Mouse (Mus musculus) heart, adult 9 months (tissue): ENCODE data around the gene Rftn2.

Experiments used
- DNase-seq, 2 experiments: peaks; one replicate each; pipeline ENCODE4 v3.0.0; 2022; ENCODE audit warnings: low spot score in 2 of 2

Gene Rftn2

GRCm38 (mm10) chr1:55211081-55211480, 15.5 kb downstream of the Rftn2 start:
- DNase-seq = no peak

DNA sequence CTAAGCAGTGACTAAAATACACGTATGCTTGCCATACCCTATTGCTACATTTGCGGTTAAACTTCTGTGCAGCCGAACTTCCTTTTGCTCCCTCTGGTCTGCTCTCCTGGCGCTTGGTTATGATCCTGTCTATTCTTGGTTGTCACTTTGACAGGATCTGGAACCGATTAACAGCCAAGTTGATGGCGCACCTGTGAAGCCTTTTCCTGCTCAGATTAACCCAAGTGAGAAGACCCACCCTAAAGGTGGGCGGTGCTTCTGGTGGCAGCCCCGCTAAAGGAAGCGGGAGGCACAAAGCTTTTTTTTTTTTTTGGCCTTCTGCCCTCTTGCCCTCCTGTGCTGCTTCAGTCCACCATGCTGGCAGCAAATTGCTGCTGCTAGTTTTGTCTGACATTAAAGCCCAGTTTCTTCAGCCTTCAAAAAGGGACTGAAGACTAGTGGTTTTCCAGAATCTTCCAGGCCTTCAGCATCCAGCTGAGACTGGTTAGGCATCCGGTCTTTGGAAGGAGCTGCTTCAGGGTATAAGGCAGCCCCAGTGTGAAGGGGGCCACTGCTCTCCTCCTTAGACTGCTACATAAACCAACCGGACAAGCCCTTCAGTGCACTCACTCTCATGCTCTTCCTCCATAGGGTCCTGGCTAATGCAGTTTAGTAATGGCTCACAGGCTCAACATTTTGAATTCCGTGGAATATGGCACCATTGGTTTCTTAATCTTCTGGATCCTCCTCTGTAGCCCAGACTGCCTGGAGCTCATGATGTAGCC, 16.2 kb downstream of the Rftn2 start:
- peak in 1 of 2 experiments; percentile 12 for DNase-seq

DNA sequence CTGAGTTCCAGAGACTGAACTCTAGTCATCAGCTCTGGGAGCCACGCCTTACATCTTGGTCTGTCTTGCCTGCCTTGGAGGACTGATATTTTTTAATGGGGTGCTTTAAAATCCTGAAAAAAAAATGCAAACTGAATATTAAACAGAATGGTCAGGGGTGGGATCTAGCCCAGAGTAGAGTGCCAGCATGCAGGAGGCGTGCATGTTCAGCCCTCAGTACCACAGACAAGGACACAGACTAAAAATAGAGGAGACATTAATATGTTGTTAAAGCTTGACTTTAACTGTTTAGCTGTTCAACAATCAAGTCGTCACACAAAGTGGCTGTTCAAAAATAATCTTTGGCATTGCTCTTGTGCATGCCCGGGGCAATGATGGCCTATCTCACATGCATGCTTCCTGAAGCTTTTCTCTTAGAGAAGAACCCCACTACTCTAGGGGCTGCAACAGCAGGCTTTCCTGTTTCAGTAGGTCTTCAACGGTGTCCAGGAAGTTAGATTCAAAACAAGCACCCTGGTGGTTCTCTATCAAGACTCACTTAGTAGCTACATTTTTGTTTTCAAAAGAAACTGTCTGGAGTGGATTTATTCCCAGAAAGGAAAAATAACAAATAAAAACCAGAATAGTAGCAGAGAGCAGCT, 18.0 kb downstream of the Rftn2 start:
- DNase-seq = no peak

- DNase-seq = no peak
These were observed 19.0 kb downstream of the Rftn2 start for GRCm38 (mm10) chr1:55207561-55207960.

GRCm38 (mm10) chr1:55205808-55206327, 20.7 kb downstream of the Rftn2 start:
- DNase-seq = no peak

- peak; percentile 74 to 79 for DNase-seq
These were observed 24.5 kb downstream of the Rftn2 start for GRCm38 (mm10) chr1:55201850-55202752.

DNA sequence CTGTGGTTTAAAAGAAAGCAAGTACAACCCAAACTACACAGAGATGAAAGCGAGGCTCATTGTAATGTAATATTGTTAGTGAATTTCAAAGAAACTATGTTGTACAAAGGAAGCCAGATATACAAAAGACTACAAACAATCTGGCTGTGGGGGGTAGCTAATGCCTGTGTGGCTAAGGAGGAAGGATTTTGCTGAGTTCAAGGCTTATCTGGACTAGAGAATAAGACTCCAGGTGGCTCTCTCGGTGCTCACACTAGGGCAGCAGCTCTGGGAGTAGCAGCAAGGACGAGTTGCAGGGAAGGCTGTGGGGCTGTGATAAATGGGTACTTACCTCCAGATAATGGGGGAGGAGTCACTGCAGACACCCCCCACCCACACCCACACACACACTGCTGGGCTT, 27.9 kb downstream of the Rftn2 start:
- DNase-seq = no peak

- no peak for DNase-seq
These were observed 30.1 kb downstream of the Rftn2 start for GRCm38 (mm10) chr1:55196327-55197003.

DNA sequence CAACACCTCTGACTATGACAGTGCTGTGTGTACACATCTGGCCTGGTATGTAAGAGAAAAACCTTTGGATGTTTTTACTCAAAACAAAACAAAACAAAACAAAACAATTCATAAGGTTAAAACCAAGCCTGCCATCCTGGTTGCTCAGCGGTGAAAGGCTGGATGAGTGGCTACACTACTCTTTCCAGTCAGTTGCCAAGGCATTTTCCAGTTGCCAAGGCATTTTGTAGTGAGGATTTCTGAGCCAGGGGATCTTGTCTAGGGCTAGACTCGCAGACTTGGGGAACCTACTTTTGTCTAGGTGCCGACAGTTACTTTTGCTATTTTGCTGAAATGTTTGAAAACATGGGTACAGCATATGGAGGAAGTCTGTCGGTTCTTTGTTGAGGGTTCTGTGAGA, 31.6 kb downstream of the Rftn2 start:
- DNase-seq = no peak

GRCm38 (mm10) chr1:55194064-55194915, 32.3 kb downstream of the Rftn2 start:
- no peak for DNase-seq

GRCm38 (mm10) chr1:55193316-55193715, 33.3 kb downstream of the Rftn2 start:
- DNase-seq = peak; percentile 46 to 56

DNA sequence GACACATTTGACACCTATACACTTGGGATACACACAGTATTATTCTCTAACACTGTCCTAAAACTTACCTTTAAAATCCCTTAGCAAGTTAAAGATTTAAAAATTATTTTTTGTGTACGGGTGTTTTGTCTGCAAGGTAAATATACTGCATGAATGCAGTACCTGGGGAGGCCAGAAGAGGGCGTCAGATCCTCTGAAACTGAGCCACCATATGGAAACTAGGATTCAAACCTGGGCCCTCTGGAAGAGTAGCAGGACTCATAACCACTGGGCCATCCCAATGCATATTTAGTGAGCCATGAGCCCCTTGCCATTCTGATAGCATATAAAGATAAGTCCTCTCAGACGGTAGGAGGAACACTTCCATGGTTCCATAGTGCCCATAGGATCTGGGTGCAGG, 33.8 kb downstream of the Rftn2 start:
- DNase-seq = no peak

GRCm38 (mm10) chr1:55192015-55192414, 34.6 kb downstream of the Rftn2 start:
- DNase-seq = no peak

DNA sequence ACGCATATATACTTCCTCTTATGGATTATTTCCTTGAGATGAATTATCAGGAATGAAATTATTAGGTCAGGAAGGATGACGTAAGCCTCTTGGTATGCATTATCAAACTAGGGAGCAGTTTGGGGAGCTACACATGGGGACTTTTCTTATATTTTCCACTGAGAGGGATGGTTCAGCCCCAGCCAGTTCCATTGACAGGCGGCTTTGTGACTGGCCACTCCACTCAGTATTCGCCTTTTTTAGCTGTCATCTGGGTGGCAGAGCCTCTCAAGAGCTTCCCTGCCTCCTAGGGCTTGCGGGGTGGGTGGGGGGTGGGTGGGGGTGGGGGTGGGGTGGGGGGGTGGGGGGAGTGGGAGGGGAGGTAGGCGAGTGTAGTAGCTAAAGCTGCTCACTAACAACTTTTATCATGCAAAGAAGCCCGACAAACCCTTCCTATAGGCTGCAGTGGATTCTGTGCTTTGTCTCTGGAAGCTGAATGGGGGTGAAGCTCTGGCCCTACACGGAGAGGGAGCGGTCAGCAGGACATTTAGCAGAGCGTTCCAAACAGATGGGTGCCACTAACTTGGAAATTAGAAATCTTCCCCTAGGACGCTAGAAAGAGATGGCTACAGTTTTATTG, 39.9 kb downstream of the Rftn2 start:
- no peak for DNase-seq

GRCm38 (mm10) chr1:55185718-55186117, 40.9 kb downstream of the Rftn2 start:
- DNase-seq = no peak

DNA sequence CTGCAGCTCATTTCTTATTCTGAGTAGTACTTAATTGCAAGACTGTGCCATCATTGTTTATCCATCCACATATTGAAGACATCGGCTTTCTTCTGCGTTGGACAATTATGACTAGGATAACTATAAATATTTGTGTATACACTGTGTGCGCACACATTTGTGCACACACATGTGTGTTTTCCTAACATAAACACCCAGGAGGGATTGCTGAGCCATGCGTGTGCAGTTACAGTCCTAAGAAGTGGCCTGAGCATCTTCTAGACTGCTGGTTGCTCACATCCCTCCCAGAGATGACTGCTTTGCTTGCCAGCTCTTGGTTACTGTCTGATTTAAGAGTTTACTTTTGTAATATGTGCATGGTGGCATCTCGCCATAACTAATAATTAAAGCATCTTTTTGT, 44.2 kb downstream of the Rftn2 start:
- no peak for DNase-seq

DNA sequence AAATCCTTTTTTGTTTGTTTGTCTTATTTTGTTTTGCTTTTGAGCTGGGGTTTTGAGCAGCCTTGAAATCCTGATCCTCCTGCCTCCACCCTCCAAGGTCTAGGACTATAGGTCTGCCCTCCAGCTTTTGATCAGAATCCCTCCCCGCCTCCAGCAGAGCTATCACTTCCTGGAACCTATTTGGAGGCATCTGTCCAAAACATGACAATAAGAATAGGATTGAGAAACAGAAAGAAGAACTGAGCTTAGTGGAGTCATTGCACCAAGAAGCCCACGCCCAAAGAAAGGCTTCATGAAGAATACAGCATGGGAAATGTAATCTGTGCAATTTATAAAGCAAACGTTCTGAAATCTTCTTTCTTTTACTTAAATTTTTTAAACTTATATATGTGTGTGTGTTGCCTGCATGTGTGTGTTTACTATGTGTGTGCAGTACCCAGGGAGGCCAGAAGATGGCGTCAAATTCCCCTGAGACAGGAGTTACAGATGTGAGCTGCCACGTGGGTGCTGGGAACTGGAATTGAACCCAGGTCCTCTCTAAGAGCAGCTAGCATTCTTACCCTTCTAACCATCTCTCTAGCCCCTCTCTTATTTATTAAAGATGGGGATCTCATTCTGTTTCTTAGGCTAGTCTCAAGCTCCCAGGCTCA, 46.5 kb downstream of the Rftn2 start:
- DNase-seq = no peak

GRCm38 (mm10) chr1:55174558-55175034, 52.0 kb downstream of the Rftn2 start:
- no peak for DNase-seq

DNA sequence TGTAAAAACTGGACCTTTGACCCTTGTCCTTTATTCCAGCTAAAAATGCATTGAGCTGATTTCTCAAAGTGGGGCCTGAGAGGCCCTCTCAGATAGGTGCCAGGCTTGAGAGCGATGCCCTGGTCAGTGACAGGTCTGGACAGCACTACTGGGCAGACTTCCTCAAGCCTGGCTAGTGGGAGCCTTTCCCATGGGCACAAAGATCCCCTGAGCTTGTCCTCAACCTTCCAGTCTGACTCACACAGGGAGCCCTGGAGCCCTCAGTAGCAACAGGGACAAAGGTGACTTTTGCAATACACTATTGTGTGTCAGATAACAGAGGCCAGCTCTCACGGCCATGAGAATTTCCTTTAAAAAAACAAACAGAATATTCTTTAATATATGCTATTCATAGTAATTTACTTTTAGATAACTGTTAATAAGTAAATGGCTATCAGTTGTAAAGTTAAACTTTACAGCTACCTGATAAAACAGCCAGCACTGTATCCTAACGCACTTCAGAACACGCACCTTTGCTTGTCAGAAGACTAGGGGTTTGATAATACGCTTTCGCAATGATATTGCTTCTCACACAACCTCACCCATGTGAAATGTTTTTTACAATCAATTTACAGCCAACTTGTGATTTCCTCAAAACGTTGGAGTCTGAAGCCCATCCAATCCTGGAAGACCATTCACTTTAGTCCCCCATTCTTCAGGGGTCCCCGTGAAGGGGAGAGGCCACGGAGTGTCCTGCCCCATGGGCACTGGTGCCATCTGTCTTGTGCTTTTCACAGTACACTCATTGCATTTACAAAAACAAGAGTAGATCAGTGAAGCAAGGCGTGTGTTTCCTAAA, 52.6 kb downstream of the Rftn2 start:
- no peak for DNase-seq
